Mouse (Mus musculus): Measurements from ENCODE around the gene Epo. TPM values are rescaled to one million over a fixed set of nuclear protein-coding genes. Genes with fewer than 3 reads are reported as not detected.

Epo gene
- total and polyA plus RNA-seq, 3 experiments: not detected

DNA sequence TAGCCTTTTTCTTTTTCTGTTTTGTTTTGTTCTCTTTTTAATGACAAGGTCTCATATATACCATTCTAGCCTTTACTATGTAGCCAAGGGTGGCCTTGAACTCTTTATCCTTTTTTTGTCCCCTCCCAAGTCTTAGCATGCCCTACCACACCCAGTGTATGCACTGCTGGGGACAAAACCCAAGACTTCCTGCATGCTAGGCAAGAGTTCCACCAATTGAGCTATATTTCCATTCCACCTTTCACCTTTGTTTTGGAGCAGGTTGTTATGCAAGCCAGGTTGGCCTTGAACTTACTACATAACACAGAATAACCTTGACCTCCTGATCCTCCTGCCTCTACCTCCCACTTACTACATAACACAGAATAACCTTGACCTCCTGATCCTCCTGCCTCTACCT, 87.5 kb downstream of the Epo start:
- H3K36me3 ChIP-seq (replicated peaks in 1 of 2; ENCODE audit: control insufficient read depth in 1 of 2, insufficient read depth in 1 of 2, low read length in 1 of 2): no peaks in the 10 kb centered on the region
- peaks cover 49% of the 10 kb centered on the region for H3K27me3 ChIP-seq (replicated peaks)
- in situ Hi-C loops (cut with MboI; ENCODE audit: low pct_ligation_motif_present, low pct_unique_long_range_greater_than_20kb, low sequenced_read_pairs) (no loop called here), dilution Hi-C loops (cut with MboI; ENCODE audit: extremely low pct_ligation_motif_present, extremely low pct_unique_long_range_greater_than_20kb, low sequenced_read_pairs) (no loop called here)
- no peaks in the 10 kb centered on the region for H3K79me2 ChIP-seq (replicated peaks; ENCODE audit: control insufficient read depth, extremely low read depth, insufficient read depth, poor library complexity, severe bottlenecking)
- TF ChIP-seq ETS1 (conservative IDR thresholded peaks at IDR 0.05; ENCODE audit: low read depth, low read length): no peak
- H3K9me3 ChIP-seq (replicated peaks; ENCODE audit: low read length): no peaks in the 10 kb centered on the region
- H3K27ac ChIP-seq (ENCODE audit: insufficient read depth, low read depth): no peak overlapping the region
- no peaks in the 10 kb centered on the region for H3K4me1 ChIP-seq (ENCODE audit: control insufficient read depth in 1 of 2, insufficient read depth in 2 of 2)
- DNase-seq (ENCODE audit: extremely low read depth): no peak
- H3K4me2 ChIP-seq (ENCODE audit: insufficient read depth, low read depth, poor library complexity, severe bottlenecking): no peak overlapping the region
- H3K9ac ChIP-seq (ENCODE audit: insufficient read depth, low read depth): no peak overlapping the region
- no peak overlapping the region for H3K4me3 ChIP-seq (replicated peaks in 1 of 3; ENCODE audit: low read depth in 2 of 3, low read length in 2 of 3, poor library complexity in 1 of 3)

DNA sequence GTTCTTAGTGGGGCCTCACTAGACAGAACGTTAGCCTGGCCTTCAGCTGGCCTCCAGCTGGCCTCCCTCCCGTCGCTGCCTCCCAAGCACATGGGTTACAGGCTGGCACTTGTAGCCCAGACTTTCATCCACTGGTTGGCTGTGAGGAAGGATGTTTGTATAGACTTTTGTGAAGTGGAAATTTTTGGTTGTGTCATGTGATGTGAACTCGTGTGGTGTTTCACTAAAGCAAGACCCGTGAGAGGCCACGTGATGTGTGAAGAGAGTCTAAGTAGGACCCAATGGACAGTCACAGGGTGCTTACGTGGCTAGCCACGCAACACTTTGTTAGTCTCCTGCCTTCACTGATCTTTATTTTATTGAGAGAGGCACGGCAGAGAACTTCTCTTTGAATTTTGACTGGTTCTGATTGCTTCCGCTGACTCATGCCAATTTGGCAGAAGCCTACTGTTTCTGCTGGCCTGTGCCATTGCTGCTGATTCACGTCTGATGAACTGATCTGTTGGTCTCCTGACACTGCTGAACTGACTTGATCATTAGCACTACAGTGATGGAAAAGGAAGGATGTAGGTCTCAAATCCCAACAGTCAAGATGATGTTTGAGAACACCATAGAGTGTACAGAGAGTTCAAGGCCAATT, 92.7 kb downstream of the Epo start:
- no peak for TF ChIP-seq SMC3 (IDR thresholded peaks at IDR 0.05; ENCODE audit: low read depth, low read length)
- no peak for TF ChIP-seq ZKSCAN1 (IDR thresholded peaks at IDR 0.05; ENCODE audit: borderline replicate concordance, low read depth, low read length)
- TF ChIP-seq CHD1 (IDR thresholded peaks at IDR 0.05; ENCODE audit: low read depth, low read length): no peak
- TF ChIP-seq MAZ (IDR thresholded peaks at IDR 0.05; ENCODE audit: low read depth, low read length): no peak
- TF ChIP-seq ZNF384 (IDR thresholded peaks at IDR 0.05; ENCODE audit: low read depth, low read length): no peak
- TF ChIP-seq EP300 (IDR thresholded peaks at IDR 0.05; ENCODE audit: low read length): no peak
- TF ChIP-seq CTCF (conservative IDR thresholded peaks at IDR 0.05 in 1 of 2, IDR thresholded peaks at IDR 0.05 in 1 of 2; ENCODE audit: low read depth in 2 of 2, low read length in 2 of 2): no peak

DNA sequence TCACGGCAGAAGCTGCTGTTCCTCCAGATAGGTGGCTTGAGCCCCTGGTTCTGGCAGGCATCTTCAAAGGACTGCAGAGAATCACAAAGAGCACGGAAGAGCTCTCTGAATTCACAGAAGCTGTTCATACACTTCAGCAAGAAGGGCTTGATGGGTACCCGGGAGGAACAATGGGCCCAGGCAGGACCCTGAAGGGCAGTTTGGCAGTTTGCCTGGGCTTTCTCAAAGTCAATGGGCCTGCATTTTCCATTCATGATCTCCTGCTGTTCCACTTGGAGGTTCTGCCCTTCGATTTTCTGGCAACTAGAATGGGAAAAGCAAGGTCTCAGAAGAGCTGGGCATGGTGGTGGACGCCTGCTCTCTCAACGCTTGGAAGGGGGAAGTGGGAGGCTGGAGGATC, 99.2 kb downstream of the Epo start:
- H3K36me3 ChIP-seq (replicated peaks in 1 of 2; ENCODE audit: control insufficient read depth in 1 of 2, insufficient read depth in 1 of 2, low read length in 1 of 2): no peaks in the 10 kb centered on the region
- H3K4me3 ChIP-seq (replicated peaks in 1 of 3; ENCODE audit: low read depth in 2 of 3, low read length in 2 of 3, poor library complexity in 1 of 3): no peak overlapping the region
- H3K27me3 ChIP-seq (replicated peaks): peaks cover 77% of the 10 kb centered on the region
- dilution Hi-C loops (cut with MboI; ENCODE audit: extremely low pct_ligation_motif_present, extremely low pct_unique_long_range_greater_than_20kb, low sequenced_read_pairs) (no loop called here), in situ Hi-C loops (cut with MboI; ENCODE audit: low pct_ligation_motif_present, low pct_unique_long_range_greater_than_20kb, low sequenced_read_pairs) (no loop called here)
- peaks cover 0 to 2% of the 10 kb centered on the region in 2 experiments; a peak in 1 of 4 replicates for H3K4me1 ChIP-seq (ENCODE audit: control insufficient read depth in 1 of 2, insufficient read depth in 2 of 2)
- H3K27ac ChIP-seq (ENCODE audit: insufficient read depth, low read depth): no peak overlapping the region
- H3K4me2 ChIP-seq (ENCODE audit: insufficient read depth, low read depth, poor library complexity, severe bottlenecking): no peak overlapping the region
- no peak overlapping the region for H3K9ac ChIP-seq (ENCODE audit: insufficient read depth, low read depth)
- no peaks in the 10 kb centered on the region for H3K9me3 ChIP-seq (replicated peaks; ENCODE audit: low read length)
- no peaks in the 10 kb centered on the region for H3K79me2 ChIP-seq (replicated peaks; ENCODE audit: control insufficient read depth, extremely low read depth, insufficient read depth, poor library complexity, severe bottlenecking)
- TF ChIP-seq SIN3A (IDR thresholded peaks at IDR 0.05; ENCODE audit: low read length) (no peak), IRF4 (IDR thresholded peaks at IDR 0.05; ENCODE audit: low read depth, low read length) (no peak), ELF1 (IDR thresholded peaks at IDR 0.05; ENCODE audit: low read depth, low read length) (no peak), NELFE (IDR thresholded peaks at IDR 0.05; ENCODE audit: low read depth, low read length) (no peak), ZKSCAN1 (IDR thresholded peaks at IDR 0.05; ENCODE audit: borderline replicate concordance, low read depth, low read length) (no peak), TBP (conservative IDR thresholded peaks at IDR 0.05; ENCODE audit: low read depth, low read length) (no peak), MEF2A (IDR thresholded peaks at IDR 0.05; ENCODE audit: borderline replicate concordance, low read depth, low read length) (no peak), RCOR1 (conservative IDR thresholded peaks at IDR 0.05; ENCODE audit: low read depth, low read length) (no peak), CHD1 (IDR thresholded peaks at IDR 0.05; ENCODE audit: low read depth, low read length) (no peak), EP300 (IDR thresholded peaks at IDR 0.05; ENCODE audit: low read length) (no peak), KAT2A (IDR thresholded peaks at IDR 0.05; ENCODE audit: insufficient replicate concordance, low read length) (no peak), ZNF384 (IDR thresholded peaks at IDR 0.05; ENCODE audit: low read depth, low read length) (no peak), USF2 (conservative IDR thresholded peaks at IDR 0.05; ENCODE audit: low read depth, low read length) (no peak), E2F4 (IDR thresholded peaks at IDR 0.05; ENCODE audit: insufficient replicate concordance, low read depth, low read length) (no peak)
- no peak for DNase-seq (ENCODE audit: extremely low read depth)

More for the DNA sequence above, 92.7 kb downstream of the Epo start:
- Histone ChIP-seq H3K27me3 (replicated peaks) (peaks cover 48% of the 10 kb centered on the region), H3K9me3 (replicated peaks; ENCODE audit: low read length) (no peaks in the 10 kb centered on the region), H3K4me1 (ENCODE audit: control insufficient read depth in 1 of 2, insufficient read depth in 2 of 2) (peaks cover 0 to 2% of the 10 kb centered on the region in 2 experiments; a peak in 1 of 4 replicates), H3K4me3 (replicated peaks in 1 of 3; ENCODE audit: low read depth in 2 of 3, low read length in 2 of 3, poor library complexity in 1 of 3) (no peak overlapping the region), H3K4me2 (ENCODE audit: insufficient read depth, low read depth, poor library complexity, severe bottlenecking) (no peak overlapping the region), H3K36me3 (replicated peaks in 1 of 2; ENCODE audit: control insufficient read depth in 1 of 2, insufficient read depth in 1 of 2, low read length in 1 of 2) (no peaks in the 10 kb centered on the region), H3K79me2 (replicated peaks; ENCODE audit: control insufficient read depth, extremely low read depth, insufficient read depth, poor library complexity, severe bottlenecking) (no peaks in the 10 kb centered on the region), H3K9ac (ENCODE audit: insufficient read depth, low read depth) (no peak overlapping the region), H3K27ac (ENCODE audit: insufficient read depth, low read depth) (no peak overlapping the region)
- dilution Hi-C loops (cut with MboI; ENCODE audit: extremely low pct_ligation_motif_present, extremely low pct_unique_long_range_greater_than_20kb, low sequenced_read_pairs) (no loop called here), in situ Hi-C loops (cut with MboI; ENCODE audit: low pct_ligation_motif_present, low pct_unique_long_range_greater_than_20kb, low sequenced_read_pairs) (no loop called here)
- DNase-seq (ENCODE audit: extremely low read depth): no peak
